Mouse (Mus musculus) erythroblast, embryonic 14.5 days (primary cell): ENCODE data around the gene Gm20498.
"Not testable (repeated sequence)": the region's sequence is repeated elsewhere in the genome, so short reads cannot be mapped to it uniquely, and the experiment has no call there.

Experiments
- GATA1 ChIP-seq: IDR thresholded peaks from 2 replicates; pipeline ENCODE4 v1.6.1; 2012; ENCODE audit warnings: low read length, inconsistent platforms, mixed read lengths
- TAL1 ChIP-seq: IDR thresholded peaks from 3 replicates; pipeline ENCODE4 v1.6.1; 2012; ENCODE audit warnings: low read length, inconsistent platforms, mixed read lengths

GRCm38 (mm10) chr12:81459051-81459450 is 73.7 kb downstream of the Gm20498 start:
- TF ChIP-seq GATA1, TAL1: not testable (repeated sequence)
